Mouse (Mus musculus): ENCODE measurements around the gene Rxfp2. TPM values are rescaled to one million over a fixed set of nuclear protein-coding genes. Genes with fewer than 3 reads are reported as not detected.

Gene Rxfp2
- polyA plus RNA-seq, 1 experiment from 2014 or later, result 0.34 TPM

DNA sequence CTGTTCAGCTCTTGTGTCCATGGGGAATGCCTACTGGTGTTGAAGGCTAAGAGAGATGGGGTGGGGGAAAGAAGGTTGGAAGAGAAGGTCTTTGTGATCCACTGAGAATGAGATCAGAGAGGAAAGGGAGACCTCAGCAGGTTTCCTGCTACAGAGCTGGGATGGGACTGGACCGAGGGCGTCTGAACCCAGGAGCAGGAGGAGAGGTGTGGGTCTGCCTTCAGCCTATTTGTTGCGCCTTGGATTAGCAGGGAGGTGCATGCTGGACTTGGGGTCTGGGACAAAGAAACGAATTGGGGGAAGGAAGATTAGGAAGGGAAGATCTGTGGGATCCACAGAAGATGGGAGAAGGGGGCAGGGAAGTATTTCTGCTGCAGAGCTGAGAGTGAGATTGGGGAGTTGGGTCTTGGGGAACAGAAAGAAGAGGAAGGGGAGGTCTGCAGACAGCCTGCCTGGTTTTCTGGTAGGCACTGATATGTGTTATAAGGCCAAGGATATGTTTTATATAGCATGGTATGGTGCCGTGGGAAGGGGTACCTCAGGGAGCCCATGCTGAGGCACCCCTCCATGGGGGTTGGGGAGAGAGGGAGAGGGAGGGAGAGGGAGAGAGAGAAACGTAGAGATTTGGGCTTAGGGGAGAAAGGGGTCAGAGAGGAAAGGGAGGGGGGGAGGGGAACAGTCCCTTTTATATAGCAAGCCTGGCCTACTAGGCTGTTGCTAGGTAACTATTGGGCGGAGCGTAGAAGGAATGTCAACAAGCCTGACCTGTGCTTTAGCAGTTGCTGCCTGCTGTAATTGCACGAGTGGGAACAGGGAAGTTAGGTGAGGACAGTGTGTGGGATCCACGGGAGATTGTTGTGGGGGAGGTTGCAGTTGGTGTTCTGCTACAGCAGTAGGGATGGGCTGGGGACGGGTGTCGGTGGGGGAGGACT lies 61.7 kb downstream of the Rxfp2 start:
- Histone ChIP-seq H3K27me3 (replicated peaks; ENCODE audit: control insufficient read depth, insufficient read depth, low read length) (no peaks in the 10 kb centered on the region), H3K4me1 (replicated peaks; ENCODE audit: control insufficient read depth, insufficient read depth, low read length) (peaks cover 4% of the 10 kb centered on the region; the same call in 1 of the 2 replicates), H3K4me3 (replicated peaks; ENCODE audit: low read length) (no peak overlapping the region), H3K9ac (replicated peaks; ENCODE audit: low read depth, low read length) (no peak overlapping the region), H3K36me3 (ENCODE audit: control insufficient read depth, insufficient read depth) (no peaks in the 10 kb centered on the region), H3K9me3 (ENCODE audit: control insufficient read depth, low read length) (no peaks in the 10 kb centered on the region), H3K4me2 (ENCODE audit: low read length) (no peak overlapping the region), H3K27ac (ENCODE audit: low read length) (no peak overlapping the region)
- peak; percentile 70; the same call in 1 of the 2 replicates for ATAC-seq
- 15% methylated on average over 12 of the region's 12 CpGs for WGBS

DNA sequence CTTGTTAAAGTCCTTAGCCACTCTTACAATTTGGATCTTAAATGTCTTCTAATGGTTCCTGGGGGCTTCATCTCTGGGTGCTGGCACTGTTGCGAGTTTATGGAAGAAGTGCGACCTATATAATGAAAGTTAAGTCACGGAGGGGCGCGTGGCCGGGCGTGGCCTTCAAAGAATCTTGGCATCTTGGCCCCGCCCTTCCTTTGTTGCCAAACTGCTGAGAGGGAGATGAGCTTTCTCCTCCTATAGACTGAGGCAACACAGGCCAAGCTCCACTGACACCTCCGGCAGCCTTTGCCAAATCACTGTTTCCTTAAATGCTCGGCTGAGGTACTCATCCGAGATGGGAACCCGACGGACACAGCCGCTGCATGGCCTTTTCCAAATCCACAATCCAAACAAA lies 64.2 kb downstream of the Rxfp2 start:
- Histone ChIP-seq H3K4me2 (ENCODE audit: low read length) (no peak overlapping the region), H3K4me3 (replicated peaks; ENCODE audit: low read length) (no peak overlapping the region), H3K27me3 (replicated peaks; ENCODE audit: control insufficient read depth, insufficient read depth, low read length) (no peaks in the 10 kb centered on the region), H3K27ac (ENCODE audit: low read length) (no peak overlapping the region), H3K9ac (replicated peaks; ENCODE audit: low read depth, low read length) (no peak overlapping the region), H3K4me1 (replicated peaks; ENCODE audit: control insufficient read depth, insufficient read depth, low read length) (peaks cover 4% of the 10 kb centered on the region; the same call in 1 of the 2 replicates), H3K9me3 (ENCODE audit: control insufficient read depth, low read length) (no peaks in the 10 kb centered on the region), H3K36me3 (ENCODE audit: control insufficient read depth, insufficient read depth) (no peaks in the 10 kb centered on the region)
- 92% methylated on average over 14 of the region's 14 CpGs for WGBS
- no peak for ATAC-seq

DNA sequence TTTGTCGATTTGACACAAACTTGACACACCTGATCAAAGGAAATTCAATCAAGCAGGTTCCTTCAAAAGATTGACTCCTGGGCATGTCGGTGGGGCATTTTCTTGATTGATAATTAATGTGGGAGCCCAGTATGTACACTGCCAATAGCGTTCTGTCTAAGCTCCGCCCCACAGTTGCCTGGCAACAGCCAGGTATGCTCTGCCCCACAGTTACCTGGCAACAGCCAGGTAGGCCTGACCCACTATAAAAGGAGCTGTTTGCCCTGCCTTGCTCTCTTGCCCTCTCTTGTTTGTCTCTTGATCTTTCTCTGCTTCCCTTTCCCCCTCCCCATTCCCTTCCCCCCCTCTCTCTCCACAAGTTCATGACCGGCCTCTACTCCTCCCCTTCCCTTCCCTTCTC lies 64.7 kb downstream of the Rxfp2 start:
- ATAC-seq, result no peak
- no peaks in the 10 kb centered on the region for H3K27me3 ChIP-seq (replicated peaks; ENCODE audit: control insufficient read depth, insufficient read depth, low read length)
- no peak overlapping the region for H3K4me2 ChIP-seq (ENCODE audit: low read length)
- no peaks in the 10 kb centered on the region for H3K9me3 ChIP-seq (ENCODE audit: control insufficient read depth, low read length)
- no peak overlapping the region for H3K4me3 ChIP-seq (replicated peaks; ENCODE audit: low read length)
- H3K27ac ChIP-seq (ENCODE audit: low read length), result no peak overlapping the region
- no peaks in the 10 kb centered on the region for H3K36me3 ChIP-seq (ENCODE audit: control insufficient read depth, insufficient read depth)
- 65% methylated on average over 5 of the region's 5 CpGs for WGBS
- H3K9ac ChIP-seq (replicated peaks; ENCODE audit: low read depth, low read length), result no peak overlapping the region
- peaks cover 4% of the 10 kb centered on the region; the same call in 1 of the 2 replicates for H3K4me1 ChIP-seq (replicated peaks; ENCODE audit: control insufficient read depth, insufficient read depth, low read length)

DNA sequence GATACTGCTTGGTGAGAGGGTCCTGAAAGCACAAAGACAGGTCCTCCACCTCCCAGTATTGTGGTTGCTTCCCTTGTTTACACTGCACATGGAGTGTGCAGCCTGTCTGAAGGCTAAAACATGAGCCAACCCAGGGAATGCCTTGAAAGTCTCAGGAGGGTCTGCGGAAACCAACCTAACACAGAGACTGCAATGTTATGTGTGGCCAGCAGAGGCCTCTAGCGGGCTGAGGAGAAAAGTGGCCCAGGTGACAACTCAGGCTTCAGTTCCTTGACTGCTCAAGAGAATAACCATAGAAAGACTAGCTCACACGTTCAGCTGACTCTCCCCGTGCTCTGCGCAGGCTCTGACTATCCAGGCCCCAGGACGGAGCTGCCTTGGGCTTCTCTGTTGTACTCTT lies 79.1 kb downstream of the Rxfp2 start:
- H3K27ac ChIP-seq (ENCODE audit: low read length), result no peak overlapping the region
- no peaks in the 10 kb centered on the region for H3K27me3 ChIP-seq (replicated peaks; ENCODE audit: control insufficient read depth, insufficient read depth, low read length)
- no peaks in the 10 kb centered on the region; the same call in 1 of the 2 replicates for H3K4me1 ChIP-seq (replicated peaks; ENCODE audit: control insufficient read depth, insufficient read depth, low read length)
- no peaks in the 10 kb centered on the region for H3K9me3 ChIP-seq (ENCODE audit: control insufficient read depth, low read length)
- no peak overlapping the region for H3K4me2 ChIP-seq (ENCODE audit: low read length)
- 14% methylated on average over 6 of the region's 6 CpGs for WGBS
- ATAC-seq, result peak; percentile 77
- no peak overlapping the region for H3K9ac ChIP-seq (replicated peaks; ENCODE audit: low read depth, low read length)
- no peak overlapping the region for H3K4me3 ChIP-seq (replicated peaks; ENCODE audit: low read length)
- no peaks in the 10 kb centered on the region for H3K36me3 ChIP-seq (ENCODE audit: control insufficient read depth, insufficient read depth)

DNA sequence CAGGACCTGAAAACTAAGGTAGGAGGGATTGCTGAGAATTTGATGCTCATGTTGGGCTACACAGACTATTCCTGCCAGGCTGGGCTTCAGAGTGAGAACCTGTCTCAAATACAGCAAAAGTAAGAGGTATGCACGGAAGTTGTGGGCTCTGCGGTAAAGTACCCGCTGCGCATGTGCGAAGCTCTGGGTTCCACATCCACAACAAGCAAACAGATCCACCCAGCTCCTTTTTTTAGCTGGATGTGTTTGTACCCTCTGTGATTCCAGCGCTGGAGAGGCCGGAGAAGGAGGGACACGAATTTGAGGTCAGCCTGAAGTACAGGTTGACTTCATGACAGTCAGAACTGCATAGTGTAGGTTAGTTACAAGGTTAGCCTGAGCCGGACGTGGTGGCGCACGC lies 80.3 kb downstream of the Rxfp2 start:
- WGBS, result 91% methylated on average over 12 of the region's 12 CpGs
- H3K4me2 ChIP-seq (ENCODE audit: low read length), result no peak overlapping the region
- no peaks in the 10 kb centered on the region; the same call in 1 of the 2 replicates for H3K4me1 ChIP-seq (replicated peaks; ENCODE audit: control insufficient read depth, insufficient read depth, low read length)
- no peak overlapping the region for H3K4me3 ChIP-seq (replicated peaks; ENCODE audit: low read length)
- H3K9ac ChIP-seq (replicated peaks; ENCODE audit: low read depth, low read length), result no peak overlapping the region
- no peaks in the 10 kb centered on the region for H3K36me3 ChIP-seq (ENCODE audit: control insufficient read depth, insufficient read depth)
- no peaks in the 10 kb centered on the region for H3K9me3 ChIP-seq (ENCODE audit: control insufficient read depth, low read length)
- ATAC-seq, result no peak
- no peak overlapping the region for H3K27ac ChIP-seq (ENCODE audit: low read length)
- H3K27me3 ChIP-seq (replicated peaks; ENCODE audit: control insufficient read depth, insufficient read depth, low read length), result no peaks in the 10 kb centered on the region

DNA sequence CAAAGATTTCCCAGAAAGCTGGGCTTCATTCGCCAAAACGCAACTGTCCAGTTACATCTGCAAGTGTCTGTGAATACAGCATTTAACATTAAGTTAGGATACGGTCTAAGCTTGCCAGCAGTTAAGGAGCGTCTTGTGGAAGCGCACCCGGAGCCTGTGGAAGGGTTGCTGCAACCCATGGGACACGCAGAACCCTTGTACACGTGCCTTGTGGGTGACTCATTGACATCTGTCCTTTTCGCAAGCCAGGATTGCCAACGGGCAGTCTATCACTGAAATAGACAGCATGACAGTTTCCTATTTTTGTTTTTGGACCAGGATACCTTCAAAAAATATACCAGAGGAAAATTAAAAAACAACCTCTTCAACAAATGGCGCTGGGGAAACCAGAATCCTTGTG lies 83.3 kb downstream of the Rxfp2 start:
- WGBS, result 87% methylated on average over 11 of the region's 11 CpGs
- Histone ChIP-seq H3K36me3 (ENCODE audit: control insufficient read depth, insufficient read depth) (no peaks in the 10 kb centered on the region), H3K4me2 (ENCODE audit: low read length) (no peak overlapping the region), H3K4me1 (replicated peaks; ENCODE audit: control insufficient read depth, insufficient read depth, low read length) (no peaks in the 10 kb centered on the region; the same call in 1 of the 2 replicates), H3K27me3 (replicated peaks; ENCODE audit: control insufficient read depth, insufficient read depth, low read length) (no peaks in the 10 kb centered on the region), H3K9me3 (ENCODE audit: control insufficient read depth, low read length) (no peaks in the 10 kb centered on the region), H3K4me3 (replicated peaks; ENCODE audit: low read length) (no peak overlapping the region), H3K27ac (ENCODE audit: low read length) (no peak overlapping the region), H3K9ac (replicated peaks; ENCODE audit: low read depth, low read length) (no peak overlapping the region)
- no peak for ATAC-seq

DNA sequence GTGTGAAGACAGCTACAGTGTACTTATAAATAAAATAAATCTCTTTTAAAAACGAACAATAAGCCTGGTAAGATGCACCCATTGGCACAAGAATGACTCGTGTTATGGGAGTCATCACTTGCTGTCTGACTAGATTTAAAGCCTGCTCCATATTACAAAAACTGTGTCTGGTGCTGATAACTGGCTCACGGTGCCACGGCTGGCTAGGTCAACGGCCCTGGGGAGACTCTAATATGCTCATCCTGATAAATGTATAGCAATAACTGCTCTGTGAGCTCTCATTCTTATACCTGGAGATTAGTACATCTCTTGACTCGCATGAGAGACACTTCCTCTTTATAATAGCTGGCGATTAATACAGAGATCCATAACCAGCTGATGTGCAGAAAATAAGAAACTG lies 87.9 kb downstream of the Rxfp2 start:
- 89% methylated on average over 7 of the region's 7 CpGs for WGBS
- Histone ChIP-seq H3K27ac (ENCODE audit: low read length) (no peak overlapping the region), H3K4me2 (ENCODE audit: low read length) (no peak overlapping the region), H3K4me1 (replicated peaks; ENCODE audit: control insufficient read depth, insufficient read depth, low read length) (no peaks in the 10 kb centered on the region), H3K9ac (replicated peaks; ENCODE audit: low read depth, low read length) (no peak overlapping the region), H3K4me3 (replicated peaks; ENCODE audit: low read length) (no peak overlapping the region), H3K27me3 (replicated peaks; ENCODE audit: control insufficient read depth, insufficient read depth, low read length) (no peaks in the 10 kb centered on the region), H3K9me3 (ENCODE audit: control insufficient read depth, low read length) (no peaks in the 10 kb centered on the region), H3K36me3 (ENCODE audit: control insufficient read depth, insufficient read depth) (no peaks in the 10 kb centered on the region)
- ATAC-seq, result no peak

DNA sequence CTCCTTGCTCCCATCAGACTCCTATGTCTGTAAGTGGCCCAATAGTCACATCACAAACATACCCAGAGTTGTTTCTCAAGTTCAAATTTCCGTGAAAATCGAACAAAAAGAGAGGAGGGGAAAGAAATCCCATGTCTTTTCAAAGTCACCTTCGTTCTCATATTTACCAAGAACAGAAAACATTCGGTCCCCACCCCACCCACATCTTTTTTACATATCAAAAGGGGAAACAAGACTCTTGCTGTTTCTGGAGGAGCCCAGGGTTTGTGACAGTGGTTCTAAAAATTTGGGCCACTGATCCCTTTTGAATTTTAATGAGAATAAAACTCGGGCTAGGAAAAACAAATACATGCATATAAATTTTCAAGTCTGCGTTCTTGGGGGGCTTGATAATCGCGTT lies 92.8 kb downstream of the Rxfp2 start:
- Histone ChIP-seq H3K9me3 (ENCODE audit: control insufficient read depth, low read length) (no peaks in the 10 kb centered on the region), H3K4me2 (ENCODE audit: low read length) (no peak overlapping the region), H3K4me1 (replicated peaks; ENCODE audit: control insufficient read depth, insufficient read depth, low read length) (peaks cover 13% of the 10 kb centered on the region), H3K4me3 (replicated peaks; ENCODE audit: low read length) (no peak overlapping the region), H3K27me3 (replicated peaks; ENCODE audit: control insufficient read depth, insufficient read depth, low read length) (no peaks in the 10 kb centered on the region), H3K9ac (replicated peaks; ENCODE audit: low read depth, low read length) (no peak overlapping the region), H3K27ac (ENCODE audit: low read length) (no peak overlapping the region), H3K36me3 (ENCODE audit: control insufficient read depth, insufficient read depth) (no peaks in the 10 kb centered on the region)
- no peak for ATAC-seq
- WGBS, result 37% methylated on average over 8 of the region's 8 CpGs

DNA sequence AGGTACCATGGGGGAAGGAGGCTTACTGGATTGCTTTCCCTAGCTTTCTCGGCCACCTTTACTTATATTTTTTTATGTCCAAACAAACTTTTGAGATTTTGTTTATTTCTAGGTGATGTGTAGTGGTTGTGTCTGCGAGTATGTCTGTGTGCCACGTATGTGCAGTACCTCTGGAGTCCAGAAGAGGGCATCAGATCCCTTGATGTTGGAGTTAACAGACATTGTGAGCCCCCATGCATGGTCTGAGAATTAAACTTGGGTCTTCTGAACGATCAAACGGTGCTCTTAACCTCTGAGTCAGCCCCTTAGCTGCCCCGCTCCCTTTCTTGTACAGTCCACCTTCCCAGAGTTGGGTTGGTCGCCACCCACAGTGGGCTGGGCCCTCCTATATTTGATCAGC lies 95.5 kb downstream of the Rxfp2 start:
- 79% methylated on average over 7 of the region's 7 CpGs for WGBS
- no peak for ATAC-seq
- no peak overlapping the region for H3K4me2 ChIP-seq (ENCODE audit: low read length)

More for the DNA sequence above, 95.5 kb downstream of the Rxfp2 start:
- H3K9ac ChIP-seq (replicated peaks; ENCODE audit: low read depth, low read length), result no peak overlapping the region
- H3K4me3 ChIP-seq (replicated peaks; ENCODE audit: low read length), result no peak overlapping the region
- H3K27me3 ChIP-seq (replicated peaks; ENCODE audit: control insufficient read depth, insufficient read depth, low read length), result no peaks in the 10 kb centered on the region
- peaks cover 18% of the 10 kb centered on the region for H3K4me1 ChIP-seq (replicated peaks; ENCODE audit: control insufficient read depth, insufficient read depth, low read length)
- H3K36me3 ChIP-seq (ENCODE audit: control insufficient read depth, insufficient read depth), result no peaks in the 10 kb centered on the region
- H3K9me3 ChIP-seq (ENCODE audit: control insufficient read depth, low read length), result peaks cover 3% of the 10 kb centered on the region; the same call in 1 of the 2 replicates
- H3K27ac ChIP-seq (ENCODE audit: low read length), result no peak overlapping the region

Data from forebrain, embryonic 16.5 days (tissue).